Mouse (Mus musculus): ENCODE measurements around the gene Ubl4b. TPM values are rescaled to one million over a fixed set of nuclear protein-coding genes. Genes with fewer than 3 reads are reported as not detected.
A peak's percentile ranks its signal among the peaks of the same experiment; 100 is the strongest.

Ubl4b gene
- not detected in 2 replicates for polyA plus RNA-seq (2012; ENCODE audit: insufficient read depth, insufficient read length, missing spikeins)

GRCm38 (mm10) chr3:107554842-107555241 lies at the start of gene Ubl4b:
Ubl4b (minus strand) TSS chr3:107555073.
- Histone ChIP-seq H3K4me3 (ENCODE audit: insufficient read depth, low read depth, low read length) (no peak within 1 kb of the TSS), H3K4me1 (ENCODE audit: control insufficient read depth, insufficient read depth, insufficient read length, low read length) (no peaks in the 10 kb centered on the region)

DNA sequence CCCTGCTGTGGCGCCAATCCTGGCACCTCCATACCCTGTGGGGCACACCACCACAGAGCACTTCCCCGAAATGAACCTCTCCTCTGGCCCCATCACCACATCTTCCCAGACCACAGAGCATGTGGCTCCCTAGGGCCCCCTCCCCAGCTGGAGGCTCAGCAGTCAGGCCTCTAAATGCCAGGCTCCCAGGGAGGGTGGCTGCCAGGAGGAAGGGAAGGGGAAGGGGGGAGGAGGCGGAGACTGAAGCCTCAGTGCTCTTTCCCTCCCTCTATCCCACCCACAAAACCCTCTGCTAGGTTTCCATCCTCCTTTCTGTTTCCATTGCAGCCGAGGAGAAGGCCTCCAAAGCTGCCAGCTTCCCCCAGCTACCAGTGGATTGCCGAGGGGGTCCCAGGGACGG lies 45.3 kb upstream of the Ubl4b start:
- Histone ChIP-seq H3K4me3 (ENCODE audit: insufficient read depth, low read depth, low read length) (no peak overlapping the region), H3K4me1 (ENCODE audit: control insufficient read depth, insufficient read depth, insufficient read length, low read length) (no peaks in the 10 kb centered on the region; the same call in 1 of the 2 replicates), H3K27ac (replicated peaks; ENCODE audit: low read depth, low read length) (no peak overlapping the region)

More at GRCm38 (mm10) chr3:107554842-107555241, at the start of gene Ubl4b:
- H3K27ac ChIP-seq (replicated peaks; ENCODE audit: low read depth, low read length) = no peak within 1 kb of the TSS

- Histone ChIP-seq H3K27ac (replicated peaks; ENCODE audit: low read depth, low read length) (no peak overlapping the region), H3K4me3 (ENCODE audit: insufficient read depth, low read depth, low read length) (no peak overlapping the region), H3K4me1 (ENCODE audit: control insufficient read depth, insufficient read depth, insufficient read length, low read length) (no peaks in the 10 kb centered on the region; the same call in 1 of the 2 replicates)
Measured at GRCm38 (mm10) chr3:107597586-107598389, 42.9 kb upstream of the Ubl4b start.

DNA sequence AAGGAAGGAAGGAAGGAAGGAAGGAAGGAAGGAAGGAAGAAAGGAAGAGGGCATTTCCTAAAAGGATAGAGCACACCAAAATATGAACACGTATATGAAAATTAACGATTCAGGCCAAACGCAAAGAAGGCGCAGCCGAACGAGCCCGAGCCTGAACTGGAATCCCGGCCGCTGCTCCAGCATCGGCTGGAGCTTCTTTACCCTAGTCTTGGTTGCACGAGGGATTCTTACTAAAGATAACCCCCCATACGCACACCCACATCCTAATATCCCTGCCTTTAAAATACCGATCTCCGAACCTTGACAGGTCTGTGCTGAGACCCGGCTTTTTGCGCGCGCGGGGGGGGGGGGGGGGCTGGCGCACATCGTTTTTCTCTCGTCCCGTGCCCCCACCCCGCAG lies 42.3 kb upstream of the Ubl4b start:
- Histone ChIP-seq H3K4me1 (ENCODE audit: control insufficient read depth, insufficient read depth, insufficient read length, low read length) (no peaks in the 10 kb centered on the region; the same call in 1 of the 2 replicates), H3K27ac (replicated peaks; ENCODE audit: low read depth, low read length) (no peak overlapping the region), H3K4me3 (ENCODE audit: insufficient read depth, low read depth, low read length) (no peak overlapping the region)

GRCm38 (mm10) chr3:107596559-107596958 lies 41.7 kb upstream of the Ubl4b start:
- H3K27ac ChIP-seq (replicated peaks; ENCODE audit: low read depth, low read length) = no peak overlapping the region
- no peaks in the 10 kb centered on the region; the same call in 1 of the 2 replicates for H3K4me1 ChIP-seq (ENCODE audit: control insufficient read depth, insufficient read depth, insufficient read length, low read length)
- no peak overlapping the region for H3K4me3 ChIP-seq (ENCODE audit: insufficient read depth, low read depth, low read length)

GRCm38 (mm10) chr3:107595938-107596461 lies 41.1 kb upstream of the Ubl4b start:
- no peak overlapping the region for H3K4me3 ChIP-seq (ENCODE audit: insufficient read depth, low read depth, low read length)
- no peaks in the 10 kb centered on the region; the same call in 1 of the 2 replicates for H3K4me1 ChIP-seq (ENCODE audit: control insufficient read depth, insufficient read depth, insufficient read length, low read length)
- H3K27ac ChIP-seq (replicated peaks; ENCODE audit: low read depth, low read length) = no peak overlapping the region

GRCm38 (mm10) chr3:107595264-107595937 lies 40.5 kb upstream of the Ubl4b start:
- H3K4me3 ChIP-seq (ENCODE audit: insufficient read depth, low read depth, low read length) = 0 out of 2 replicates have a peak overlapping the region, but pooled peaks have one; percentile 18
- H3K4me1 ChIP-seq (ENCODE audit: control insufficient read depth, insufficient read depth, insufficient read length, low read length) = no peaks in the 10 kb centered on the region; the same call in 1 of the 2 replicates
- no peak overlapping the region for H3K27ac ChIP-seq (replicated peaks; ENCODE audit: low read depth, low read length)

- no peaks in the 10 kb centered on the region; the same call in 1 of the 2 replicates for H3K4me1 ChIP-seq (ENCODE audit: control insufficient read depth, insufficient read depth, insufficient read length, low read length)
- H3K4me3 ChIP-seq (ENCODE audit: insufficient read depth, low read depth, low read length) = 0 out of 2 replicates have a peak within 1 kb of the TSS, but pooled peaks have one; percentile 18
- no peak within 1 kb of the TSS for H3K27ac ChIP-seq (replicated peaks; ENCODE audit: low read depth, low read length)
Measured at GRCm38 (mm10) chr3:107594662-107595263, 39.9 kb upstream of the Ubl4b start, which contains the start of gene Alx3. Alx3 (plus strand) TSS chr3:107595031.

DNA sequence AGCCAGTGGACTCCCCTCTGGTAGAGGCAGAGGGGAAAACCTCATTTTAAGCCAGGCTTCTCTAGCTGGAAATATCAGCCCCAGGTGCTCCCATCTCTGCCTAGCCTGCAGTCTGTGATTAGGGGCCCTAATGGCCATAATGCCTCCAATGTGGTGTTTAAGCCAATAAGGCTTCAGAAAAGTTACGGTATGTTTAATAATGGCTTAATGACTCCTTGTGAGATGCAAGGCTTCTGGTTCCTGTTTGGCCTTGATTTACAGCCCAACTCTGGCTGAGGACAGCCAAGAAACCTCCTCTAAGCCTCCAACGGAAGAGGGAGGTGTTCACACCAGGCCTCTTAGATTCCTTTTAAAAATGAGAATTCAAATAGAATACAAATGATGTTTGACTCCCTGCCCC lies 38.8 kb upstream of the Ubl4b start:
- no peak overlapping the region for H3K27ac ChIP-seq (replicated peaks; ENCODE audit: low read depth, low read length)
- no peak overlapping the region for H3K4me3 ChIP-seq (ENCODE audit: insufficient read depth, low read depth, low read length)
- H3K4me1 ChIP-seq (ENCODE audit: control insufficient read depth, insufficient read depth, insufficient read length, low read length) = no peaks in the 10 kb centered on the region; the same call in 1 of the 2 replicates

GRCm38 (mm10) chr3:107591612-107592011 lies 36.7 kb upstream of the Ubl4b start:
- Histone ChIP-seq H3K4me1 (ENCODE audit: control insufficient read depth, insufficient read depth, insufficient read length, low read length) (no peaks in the 10 kb centered on the region; the same call in 1 of the 2 replicates), H3K27ac (replicated peaks; ENCODE audit: low read depth, low read length) (no peak overlapping the region), H3K4me3 (ENCODE audit: insufficient read depth, low read depth, low read length) (no peak overlapping the region)

DNA sequence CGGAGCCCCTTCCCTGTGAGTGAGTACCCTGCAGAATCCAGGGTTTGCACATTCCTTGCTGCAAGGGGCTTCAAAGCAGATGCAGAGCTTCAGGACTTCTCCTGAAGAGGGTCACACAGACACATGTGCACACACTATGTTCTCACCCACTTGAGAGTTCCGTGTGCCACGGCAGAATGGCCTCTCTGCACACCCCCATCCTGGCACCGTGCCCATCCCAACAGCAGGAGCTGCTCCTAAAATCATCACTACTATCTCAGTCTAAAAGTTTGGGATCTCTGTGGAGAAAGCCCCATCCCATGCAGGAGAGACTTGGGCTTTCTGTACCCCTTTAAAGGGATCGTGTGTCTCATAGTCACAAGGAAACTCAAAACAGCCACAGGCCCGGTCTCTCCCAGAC lies 31.6 kb upstream of the Ubl4b start:
- H3K27ac ChIP-seq (replicated peaks; ENCODE audit: low read depth, low read length) = no peak overlapping the region
- H3K4me3 ChIP-seq (ENCODE audit: insufficient read depth, low read depth, low read length) = no peak overlapping the region
- no peaks in the 10 kb centered on the region for H3K4me1 ChIP-seq (ENCODE audit: control insufficient read depth, insufficient read depth, insufficient read length, low read length)

DNA sequence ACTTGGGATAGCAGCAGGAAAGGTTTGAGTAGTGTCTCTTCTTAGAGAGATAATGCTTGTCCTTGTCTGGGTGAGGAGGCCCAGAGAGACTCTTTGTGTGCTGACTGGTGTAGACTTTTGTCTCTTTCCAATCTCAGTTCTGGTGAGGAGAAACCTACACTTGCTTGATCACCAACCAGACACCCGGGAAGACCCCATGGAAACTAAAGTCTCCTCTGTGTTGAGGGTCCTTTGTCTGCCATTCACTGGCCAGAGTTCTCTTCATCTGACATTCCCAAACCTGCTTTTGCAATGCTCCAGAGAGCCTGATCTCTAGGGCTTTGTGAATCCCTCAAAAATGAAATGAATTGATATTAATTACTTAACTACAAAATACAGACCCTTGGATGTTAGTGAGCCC lies 29.0 kb upstream of the Ubl4b start:
- no peaks in the 10 kb centered on the region for H3K4me1 ChIP-seq (ENCODE audit: control insufficient read depth, insufficient read depth, insufficient read length, low read length)
- H3K4me3 ChIP-seq (ENCODE audit: insufficient read depth, low read depth, low read length) = no peak overlapping the region
- H3K27ac ChIP-seq (replicated peaks; ENCODE audit: low read depth, low read length) = no peak overlapping the region

- H3K4me3 ChIP-seq (ENCODE audit: insufficient read depth, low read depth, low read length) = peak overlapping the region; percentile 27
- no peaks in the 10 kb centered on the region for H3K4me1 ChIP-seq (ENCODE audit: control insufficient read depth, insufficient read depth, insufficient read length, low read length)
- H3K27ac ChIP-seq (replicated peaks; ENCODE audit: low read depth, low read length) = no peak overlapping the region
Measured at GRCm38 (mm10) chr3:107582875-107583767, 28.2 kb upstream of the Ubl4b start.
